Mouse (Mus musculus) embryonic facial prominence, embryonic 10.5 days (tissue): ENCODE results near the gene Olfr1240. TPM values are rescaled to one million over a fixed set of nuclear protein-coding genes. Genes with fewer than 3 reads are reported as not detected.

Source experiments
- DNase-seq: peaks from one replicate; pipeline ENCODE4 v3.0.0-alpha.2; 2017; ENCODE audit warnings: low spot score
- H3K27ac ChIP-seq: fragments of 300-500 bp; sonication (generic); replicated peaks from 2 replicates; pipeline ENCODE4 v1.5.1; 2016; ENCODE audit warnings: mild to moderate bottlenecking
- H3K27me3 ChIP-seq: fragments of 300-500 bp; sonication (generic); replicated peaks from 2 replicates; pipeline ENCODE4 v1.6.1; 2016; ENCODE audit warnings: low read depth, mild to moderate bottlenecking; ENCODE audit not compliant: poor library complexity, severe bottlenecking
- H3K36me3 ChIP-seq: fragments of 300-500 bp; sonication (generic); replicated peaks from 2 replicates; pipeline ENCODE4 v1.6.1; 2016; ENCODE audit warnings: mild to moderate bottlenecking, moderate library complexity
- H3K4me1 ChIP-seq: fragments of 300-500 bp; sonication (generic); 2 replicates; pipeline ENCODE4 v1.6.1; 2016
- H3K4me3 ChIP-seq: fragments of 300-500 bp; sonication (generic); 2 replicates; pipeline ENCODE4 v1.5.1; 2016; ENCODE audit warnings: mild to moderate bottlenecking, moderate library complexity
- H3K9me3 ChIP-seq: fragments of 300-500 bp; sonication (generic); 2 replicates; pipeline ENCODE4 v1.6.1; 2016; ENCODE audit warnings: mild to moderate bottlenecking
- WGBS: fragments of 180-500 bp; shearing (Covaris S2); methylation state at CpG from one replicate; pipeline ENCODE4 v1.1.7; 2016; 5-methylcytosine and 5-hydroxymethylcytosine counted together
- polyA plus RNA-seq: library from polyadenylated mRNA; unstranded; fragments of >200 nt; fragmentation: Nextera tagmentation; extraction: Ambion mirVana; gene quantifications from 2 replicates; pipeline ENCODE4 v1.2.1, GENCODE M21; 2016

Olfr1240 gene
- not detected in 2 replicates for polyA plus RNA-seq

GRCm38 (mm10) chr2:89442900-89443299 is at the start of gene Olfr1240:
Olfr1240 (minus strand) TSS chr2:89443000.
- Histone ChIP-seq H3K27me3 (no peaks in the 10 kb centered on the region), H3K4me1 (no peaks in the 10 kb centered on the region), H3K9me3 (no peaks in the 10 kb centered on the region), H3K4me3 (no peak within 1 kb of the TSS), H3K36me3 (no peaks in the 10 kb centered on the region), H3K27ac (no peak within 1 kb of the TSS)
- DNase-seq = no peak
- WGBS = 84% methylated on average over 3 of the region's 3 CpGs

- Histone ChIP-seq H3K27ac (no peak within 1 kb of the TSS), H3K27me3 (no peaks in the 10 kb centered on the region), H3K4me3 (no peak within 1 kb of the TSS), H3K4me1 (no peaks in the 10 kb centered on the region), H3K36me3 (no peaks in the 10 kb centered on the region), H3K9me3 (no peaks in the 10 kb centered on the region)
- DNase-seq = no peak
Measured at GRCm38 (mm10) chr2:89487026-89487425, 44.2 kb upstream of the Olfr1240 start, which contains the start of gene Olfr1241. Olfr1241 (minus strand) TSS chr2:89487126.

GRCm38 (mm10) chr2:89420307-89420706 is 22.5 kb downstream of the Olfr1240 start, which contains the start of gene Olfr1239:
Olfr1239 (minus strand) TSS chr2:89420407.
- no peaks in the 10 kb centered on the region for H3K27me3 ChIP-seq
- H3K4me3 ChIP-seq = no peak within 1 kb of the TSS
- WGBS = 93% methylated on average over 2 of the region's 2 CpGs
- no peaks in the 10 kb centered on the region for H3K9me3 ChIP-seq
- H3K4me1 ChIP-seq = no peaks in the 10 kb centered on the region
- H3K36me3 ChIP-seq = no peaks in the 10 kb centered on the region
- no peak within 1 kb of the TSS for H3K27ac ChIP-seq
- no peak for DNase-seq

GRCm38 (mm10) chr2:89414557-89414956 is 28.2 kb downstream of the Olfr1240 start:
- DNase-seq = no peak
- no peaks in the 10 kb centered on the region for H3K4me1 ChIP-seq

GRCm38 (mm10) chr2:89409576-89409975 is 33.2 kb downstream of the Olfr1240 start, which contains the start of gene Olfr1238:
Olfr1238 (minus strand) TSS chr2:89409676.
- Histone ChIP-seq H3K4me1 (no peaks in the 10 kb centered on the region), H3K27ac (no peak within 1 kb of the TSS), H3K4me3 (no peak within 1 kb of the TSS), H3K36me3 (no peaks in the 10 kb centered on the region), H3K9me3 (no peaks in the 10 kb centered on the region), H3K27me3 (no peaks in the 10 kb centered on the region)
- no peak for DNase-seq
- WGBS = 95% methylated on average over 2 of the region's 2 CpGs

More at GRCm38 (mm10) chr2:89414557-89414956, 28.2 kb downstream of the Olfr1240 start:
- H3K9me3 ChIP-seq = no peaks in the 10 kb centered on the region
- 84% methylated on average over 1 of the region's 1 CpGs for WGBS
- H3K36me3 ChIP-seq = no peaks in the 10 kb centered on the region
- H3K27ac ChIP-seq = no peak overlapping the region
- no peak overlapping the region for H3K4me3 ChIP-seq
- H3K27me3 ChIP-seq = no peaks in the 10 kb centered on the region

GRCm38 (mm10) chr2:89400882-89401281 is 41.9 kb downstream of the Olfr1240 start:
- Histone ChIP-seq H3K36me3 (no peaks in the 10 kb centered on the region), H3K4me1 (no peaks in the 10 kb centered on the region), H3K4me3 (no peak overlapping the region), H3K27ac (no peak overlapping the region), H3K9me3 (no peaks in the 10 kb centered on the region), H3K27me3 (no peaks in the 10 kb centered on the region)
- no peak for DNase-seq
- 90% methylated on average over 1 of the region's 1 CpGs for WGBS

Other genes starting within 250 kb of the Olfr1240 start
- not detected in 2 replicates for gene Olfr1226, start 243.0 kb downstream of the Olfr1240 start, polyA plus RNA-seq
- not detected in 2 replicates for gene Olfr1228, start 188.9 kb downstream of the Olfr1240 start, polyA plus RNA-seq
- gene Olfr1229, start 155.0 kb downstream of the Olfr1240 start, polyA plus RNA-seq = not detected in 2 replicates
- gene Olfr1230, start 145.7 kb downstream of the Olfr1240 start, polyA plus RNA-seq = not detected in 2 replicates
- gene Olfr1231, start 135.9 kb downstream of the Olfr1240 start, polyA plus RNA-seq = not detected in 2 replicates
- gene Olfr1232, start 113.3 kb downstream of the Olfr1240 start, polyA plus RNA-seq = not detected in 2 replicates
- not detected in 2 replicates for gene Olfr1233, start 100.6 kb downstream of the Olfr1240 start, polyA plus RNA-seq
- gene Olfr1234, start 78.1 kb downstream of the Olfr1240 start, polyA plus RNA-seq = not detected in 2 replicates
- not detected in 2 replicates for gene Olfr1238, start 33.3 kb downstream of the Olfr1240 start, polyA plus RNA-seq
- not detected in 2 replicates for gene Olfr1239, start 22.6 kb downstream of the Olfr1240 start, polyA plus RNA-seq
- not detected in 2 replicates for gene Olfr1241, start 44.1 kb upstream of the Olfr1240 start, polyA plus RNA-seq
- not detected in 2 replicates for gene Olfr1242, start 55.3 kb upstream of the Olfr1240 start, polyA plus RNA-seq
- gene Olfr1243, start 88.5 kb upstream of the Olfr1240 start, polyA plus RNA-seq = not detected in 2 replicates
- gene Olfr1245, start 135.4 kb upstream of the Olfr1240 start, polyA plus RNA-seq = not detected in 2 replicates
- not detected in 2 replicates for gene Olfr1246, start 150.2 kb upstream of the Olfr1240 start, polyA plus RNA-seq
- not detected in 2 replicates for gene Olfr1247, start 171.1 kb upstream of the Olfr1240 start, polyA plus RNA-seq
- not detected in 2 replicates for gene Olfr1248, start 175.2 kb upstream of the Olfr1240 start, polyA plus RNA-seq
- not detected in 2 replicates for gene Olfr1249, start 192.0 kb upstream of the Olfr1240 start, polyA plus RNA-seq
- gene Olfr1250, start 218.5 kb upstream of the Olfr1240 start, polyA plus RNA-seq = not detected in 2 replicates
- not detected in 2 replicates for gene Olfr1251, start 228.9 kb upstream of the Olfr1240 start, polyA plus RNA-seq